Mouse (Mus musculus) cerebellum, adult (tissue): ENCODE measurements around the gene Ppp1ca.

Experiments used
- ATAC-seq: cut with Nextera tagmentation; 2 replicates; pipeline ENCODE4 v1.9.2; 2017; ENCODE audit warnings: mild to moderate bottlenecking, moderate library complexity, mixed read lengths; ENCODE audit not compliant: insufficient number of reproducible peaks, low FRiP score, low TSS enrichment

Ppp1ca gene

GRCm38 (mm10) chr19:4206971-4207370 lies 15.1 kb downstream of the Ppp1ca start:
- peak; percentile 36; the same call in 1 of the 2 replicates for ATAC-seq

- ATAC-seq, result no peak
Observed at GRCm38 (mm10) chr19:4208563-4208962, 16.7 kb downstream of the Ppp1ca start.

- ATAC-seq, result no peak
Observed at GRCm38 (mm10) chr19:4211891-4212588, 20.2 kb downstream of the Ppp1ca start.

- no peak for ATAC-seq
Observed at GRCm38 (mm10) chr19:4213524-4213974, 21.7 kb downstream of the Ppp1ca start.

GRCm38 (mm10) chr19:4214071-4214770 lies 22.4 kb downstream of the Ppp1ca start, which contains the start of the genes Clcf1 and AC109138.7:
TSS of gene Clcf1 (plus strand) at chr19:4214238.
TSS of gene AC109138.7 (plus strand) at chr19:4214357.
- ATAC-seq, result 0 out of 2 replicates have a peak, but pooled peaks have one; percentile 26

- ATAC-seq, result no peak
Observed at GRCm38 (mm10) chr19:4214771-4215450, 23.0 kb downstream of the Ppp1ca start.

GRCm38 (mm10) chr19:4215451-4215840 lies 23.6 kb downstream of the Ppp1ca start:
- no peak for ATAC-seq

- ATAC-seq, result peak; percentile 40; the same call in 1 of the 2 replicates
Observed at GRCm38 (mm10) chr19:4216041-4216685, 24.3 kb downstream of the Ppp1ca start.

- ATAC-seq, result no peak
Observed at GRCm38 (mm10) chr19:4217140-4217539, 25.3 kb downstream of the Ppp1ca start.

- ATAC-seq, result no peak
Observed at GRCm38 (mm10) chr19:4217855-4218254, 26.0 kb downstream of the Ppp1ca start.

- ATAC-seq, result no peak
Observed at GRCm38 (mm10) chr19:4218293-4218692, 26.4 kb downstream of the Ppp1ca start.

- no peak for ATAC-seq
Observed at GRCm38 (mm10) chr19:4218784-4219183, 26.9 kb downstream of the Ppp1ca start.

GRCm38 (mm10) chr19:4219943-4220342 lies 28.1 kb downstream of the Ppp1ca start:
- no peak for ATAC-seq

GRCm38 (mm10) chr19:4220416-4220815 lies 28.6 kb downstream of the Ppp1ca start:
- ATAC-seq, result no peak

GRCm38 (mm10) chr19:4220957-4221743 lies 29.3 kb downstream of the Ppp1ca start:
- ATAC-seq, result no peak

GRCm38 (mm10) chr19:4222165-4222564 lies 30.3 kb downstream of the Ppp1ca start:
- ATAC-seq, result no peak

GRCm38 (mm10) chr19:4226779-4227178 lies 34.9 kb downstream of the Ppp1ca start:
- ATAC-seq, result no peak

- no peak for ATAC-seq
Observed at GRCm38 (mm10) chr19:4227446-4227845, 35.6 kb downstream of the Ppp1ca start.

- ATAC-seq, result no peak
Observed at GRCm38 (mm10) chr19:4227894-4228678, 36.2 kb downstream of the Ppp1ca start.
